Mouse (Mus musculus) heart, postnatal 25 days (tissue): ENCODE results near the gene Naaa. TPM values are rescaled to one million over a fixed set of nuclear protein-coding genes. Genes with fewer than 3 reads are reported as not detected.

ENCODE experiments used
- DNase-seq: peaks from one replicate; pipeline ENCODE4 v3.0.0; 2022; ENCODE audit warnings: low spot score
- intact Hi-C: fragments of 180-260 bp; cut with DNase I; formaldehyde crosslinking; loops from one replicate; pipeline ENCODE4 v1.15.1; 2025
- total RNA-seq, 2 experiments: library from RNA; stranded (reverse); gene quantifications; 2 replicates each; pipeline ENCODE4 v1.2.3; 2021

Naaa gene
- total RNA-seq, 2 experiments from 2014 or later: 12.6 to 12.9 TPM

DNA sequence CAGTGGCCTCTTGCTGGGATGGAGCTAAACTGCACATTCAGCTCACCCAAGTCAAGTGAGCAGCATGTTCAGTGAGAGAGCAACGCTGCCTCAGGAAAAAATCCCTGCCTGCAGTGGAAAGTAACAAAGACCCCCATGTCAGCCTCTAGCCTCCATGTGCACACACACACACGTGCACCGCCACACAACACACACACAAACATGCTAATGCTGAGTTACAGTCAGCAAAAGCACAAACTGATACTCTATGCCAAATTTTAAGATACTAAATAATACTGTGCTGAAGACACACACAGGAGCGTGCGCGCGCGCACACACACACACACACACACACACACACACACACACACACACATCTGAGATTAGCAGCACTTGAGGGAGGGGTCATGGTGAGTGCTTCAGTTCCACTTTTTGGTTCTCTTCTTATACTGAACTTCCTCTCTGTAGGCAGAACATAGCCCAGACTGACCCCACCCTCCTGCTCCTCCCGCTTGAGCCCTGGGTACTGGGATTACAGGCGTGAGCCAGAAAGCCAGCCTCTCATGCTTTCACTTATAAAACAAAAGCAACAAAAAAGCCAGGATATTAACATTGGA, 1.1 kb upstream of the Naaa start:
- intact Hi-C loops: no loop called here
- DNase-seq: no peak

DNA sequence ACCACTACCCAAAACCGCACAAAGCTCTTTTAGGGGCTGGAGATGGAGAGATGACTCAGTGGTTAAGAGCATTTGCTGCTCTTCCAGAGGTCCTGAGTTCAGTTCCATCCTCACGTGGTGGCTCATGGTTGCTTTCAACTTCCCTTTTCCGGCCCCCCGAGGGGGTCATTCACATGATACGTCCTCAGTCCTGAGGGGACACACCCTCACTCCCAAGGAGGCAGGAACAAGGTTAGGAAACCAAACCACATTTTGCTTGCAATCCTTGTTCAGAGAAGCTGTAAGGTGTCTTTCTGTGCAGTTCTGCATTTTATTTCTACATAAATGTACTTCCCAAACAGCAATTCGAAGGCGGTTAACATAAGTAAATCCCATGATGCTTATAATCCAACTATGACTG, 7.5 kb downstream of the Naaa start:
- DNase-seq: no peak
- intact Hi-C loops: no loop called here

DNA sequence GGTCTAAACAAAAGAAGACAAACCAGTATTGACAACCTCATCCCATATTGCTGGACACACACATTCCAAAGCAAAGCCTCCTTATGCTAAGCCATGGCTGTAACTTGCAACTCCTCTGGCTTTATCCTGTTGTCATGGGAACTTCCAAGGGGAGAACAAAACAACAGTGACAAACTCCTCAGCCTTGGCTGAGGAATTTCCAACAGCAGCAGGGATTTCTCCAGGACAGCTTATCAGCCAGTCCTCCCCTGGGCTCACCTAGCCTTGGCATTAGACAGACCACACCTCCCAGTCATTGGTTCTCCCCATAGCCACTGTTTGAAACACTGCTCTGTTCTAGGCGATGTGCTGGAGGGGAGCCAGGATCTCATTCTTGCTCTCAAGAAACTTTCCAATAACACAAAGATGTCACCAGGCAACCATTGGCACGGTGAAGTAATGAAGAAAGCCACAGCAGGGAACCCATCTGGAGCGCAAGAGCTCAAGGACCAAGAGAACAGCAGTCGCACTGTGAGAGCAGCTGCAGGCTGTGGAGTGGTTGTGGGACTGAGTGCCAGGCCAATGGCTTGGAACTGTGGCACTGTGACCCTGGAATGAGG, 14.1 kb downstream of the Naaa start:
- intact Hi-C loops: no loop called here
- DNase-seq: peak; percentile 63

DNA sequence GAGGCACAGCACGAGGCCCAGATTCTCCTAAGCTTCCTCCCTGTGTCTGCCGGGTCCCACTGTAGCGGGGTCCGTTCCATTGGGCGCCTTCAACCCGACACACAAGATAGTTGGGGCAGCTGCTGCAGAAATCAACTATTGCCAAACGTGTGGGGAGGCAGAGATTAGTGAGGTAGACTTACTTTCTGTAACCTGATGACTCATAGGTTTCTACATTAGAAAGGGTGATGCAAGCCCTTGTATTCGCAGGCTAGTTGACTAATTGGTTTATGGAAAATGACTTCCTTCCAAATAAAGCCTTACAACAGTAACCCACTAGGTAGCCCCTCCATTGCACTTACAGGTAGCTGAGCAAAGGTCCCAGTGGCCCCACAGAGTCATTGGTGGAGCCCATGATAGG, 15.3 kb downstream of the Naaa start:
- intact Hi-C loops: no loop called here
- DNase-seq: no peak

DNA sequence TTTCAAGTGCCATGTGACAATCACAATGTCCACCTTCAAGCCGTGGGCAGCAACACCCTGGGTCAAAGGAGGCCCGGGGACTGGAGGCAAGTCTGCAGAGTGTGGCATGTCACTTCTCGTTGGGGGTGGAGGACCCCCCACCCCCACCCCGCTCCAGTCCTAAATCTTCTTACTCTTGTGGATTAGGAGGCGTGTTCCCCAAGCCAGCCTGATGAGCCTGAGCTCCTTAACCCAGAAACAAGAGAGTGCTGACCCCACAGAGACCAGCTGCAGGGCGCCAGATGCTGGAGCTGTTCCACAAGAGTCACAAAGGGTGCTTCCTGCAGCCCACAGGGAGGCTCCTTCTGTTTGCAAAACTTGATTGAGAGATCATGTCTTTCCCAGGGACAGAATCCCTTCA, 21.8 kb downstream of the Naaa start, which contains the start of gene Ppef2:
Gene Ppef2, minus strand, starts transcription at position 61 of the 400 bp plus-strand sequence.
- no peak for DNase-seq
- intact Hi-C loops: no loop called here

DNA sequence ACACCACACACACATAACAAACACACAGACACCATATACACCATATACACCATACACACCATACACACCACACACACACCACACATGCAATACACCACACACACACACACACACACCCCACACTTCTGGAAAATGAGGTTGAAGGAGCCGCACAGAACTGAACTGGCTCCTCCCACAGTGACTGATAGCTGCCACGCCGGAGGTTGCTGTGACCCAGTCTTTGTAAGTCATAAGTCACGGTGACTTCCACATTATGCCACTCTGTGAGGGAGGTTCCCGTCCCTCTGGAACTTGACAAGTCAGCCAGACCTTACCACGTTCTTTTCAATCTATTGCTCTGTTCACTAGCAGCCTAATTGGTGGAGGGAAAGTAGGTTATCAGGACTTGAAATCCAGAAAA, 23.5 kb downstream of the Naaa start:
- intact Hi-C loops: no loop called here
- no peak for DNase-seq

DNA sequence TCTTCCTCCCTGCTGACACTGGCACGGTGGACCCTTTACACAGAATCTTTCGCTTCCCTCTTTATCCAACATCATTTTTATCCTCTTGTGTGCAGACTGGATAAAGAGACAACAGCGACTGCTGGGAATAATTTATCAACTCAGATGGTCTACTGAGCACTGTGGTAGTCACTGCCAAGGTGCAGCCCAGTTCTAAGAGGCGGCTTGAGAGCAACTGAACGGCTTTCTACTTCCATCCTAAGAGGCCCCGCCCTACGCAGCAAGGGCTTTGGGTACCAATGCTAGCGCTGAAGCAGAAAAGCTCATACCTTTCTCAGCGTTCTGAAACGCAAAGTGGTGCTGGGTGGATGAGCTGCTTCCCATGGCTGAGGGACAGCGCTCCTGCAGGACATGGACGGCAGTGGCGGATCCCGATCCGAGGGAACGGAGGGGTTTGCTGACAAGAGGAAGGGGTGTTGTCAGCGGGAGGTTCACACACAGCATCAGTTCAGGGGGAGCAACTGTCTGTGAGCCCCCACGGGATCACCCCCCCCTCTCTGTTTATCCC, 25.1 kb downstream of the Naaa start:
- intact Hi-C loops: no loop called here
- no peak for DNase-seq

DNA sequence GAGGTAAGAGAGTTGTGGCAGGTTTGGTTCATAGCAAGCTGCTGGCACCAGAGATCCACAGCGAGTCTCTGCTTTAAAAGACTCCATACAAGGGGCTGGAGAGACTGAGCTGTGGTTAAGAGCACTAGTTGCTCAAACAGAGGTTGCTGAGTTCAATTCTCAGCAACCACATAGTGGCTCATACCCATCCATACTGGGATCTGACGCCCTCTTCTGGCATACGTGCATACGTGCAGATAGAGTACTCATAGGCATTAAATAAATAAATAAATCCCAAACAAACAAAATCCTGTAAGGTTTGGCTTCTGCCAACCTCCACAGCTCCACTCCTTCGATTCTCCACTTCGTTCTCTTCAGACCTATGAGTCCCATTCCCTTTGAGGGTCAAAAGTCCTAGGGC, 25.9 kb downstream of the Naaa start:
- DNase-seq: no peak
- intact Hi-C loops: no loop called here

DNA sequence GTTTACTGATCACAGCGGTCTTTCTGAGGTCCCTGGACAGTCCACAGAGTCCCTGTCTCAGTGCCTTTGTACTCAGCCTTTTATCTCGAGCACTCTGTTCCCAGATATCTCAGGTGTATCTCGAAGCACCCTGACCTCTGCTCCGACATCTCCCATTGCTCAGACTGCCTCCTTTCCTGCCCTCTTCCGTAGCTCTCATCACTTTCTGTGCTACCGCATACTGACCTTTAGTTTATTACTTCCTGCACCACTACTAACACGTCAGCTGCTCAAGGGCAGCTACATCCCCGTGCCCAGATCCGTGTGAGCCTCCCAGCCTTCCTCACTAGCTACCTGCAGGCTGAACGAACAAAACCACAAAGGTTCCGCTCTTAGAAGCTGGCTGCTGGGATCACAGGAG, 29.4 kb downstream of the Naaa start:
- no peak for DNase-seq
- intact Hi-C loops: loop anchor here (10.0 kb wide), 1 partner anchor 784 kb away; no protein-coding TSS in a partner anchor

DNA sequence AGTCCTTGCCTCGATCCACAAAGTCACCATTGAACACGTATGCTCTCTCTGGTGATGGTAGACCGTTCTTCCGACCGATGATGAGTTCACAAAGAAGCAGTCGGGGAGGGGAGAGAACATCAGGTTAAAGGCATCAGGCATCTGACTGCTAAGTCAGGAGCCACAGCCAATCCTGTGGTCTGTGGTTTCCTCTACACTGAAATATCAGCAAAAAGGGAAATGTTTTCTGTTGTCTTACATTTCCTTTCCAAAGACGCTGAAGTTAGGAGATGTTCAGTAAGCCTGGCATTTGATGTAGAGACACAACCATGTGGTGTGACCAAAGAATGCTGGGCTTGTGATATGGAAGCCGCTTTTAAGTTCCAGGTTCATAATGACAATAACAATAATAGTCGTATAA, 32.5 kb downstream of the Naaa start:
- intact Hi-C loops: loop anchor here (10.0 kb wide), 1 partner anchor 781 kb away; no protein-coding TSS in a partner anchor
- DNase-seq: no peak

DNA sequence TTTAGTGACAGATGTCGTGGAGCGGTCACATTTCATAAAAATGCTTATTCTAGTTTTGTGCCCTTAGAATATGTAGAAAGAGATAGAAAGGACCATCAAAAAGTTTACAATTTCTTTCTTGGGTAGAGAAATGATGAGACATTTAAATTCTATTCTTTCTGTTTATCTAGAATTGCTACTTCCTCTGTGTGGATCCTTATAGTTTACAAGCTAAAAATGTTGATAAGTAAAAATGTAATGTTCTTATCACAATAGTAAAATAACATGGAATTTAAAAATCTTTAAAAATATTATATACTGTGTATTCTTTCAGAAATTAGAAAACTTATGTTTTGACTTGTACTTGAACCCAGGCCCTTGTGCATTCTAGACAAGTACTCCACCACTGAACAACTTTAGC, 33.1 kb downstream of the Naaa start:
- intact Hi-C loops: loop anchor here (10.0 kb wide), 1 partner anchor 780 kb away; no protein-coding TSS in a partner anchor
- DNase-seq: no peak

DNA sequence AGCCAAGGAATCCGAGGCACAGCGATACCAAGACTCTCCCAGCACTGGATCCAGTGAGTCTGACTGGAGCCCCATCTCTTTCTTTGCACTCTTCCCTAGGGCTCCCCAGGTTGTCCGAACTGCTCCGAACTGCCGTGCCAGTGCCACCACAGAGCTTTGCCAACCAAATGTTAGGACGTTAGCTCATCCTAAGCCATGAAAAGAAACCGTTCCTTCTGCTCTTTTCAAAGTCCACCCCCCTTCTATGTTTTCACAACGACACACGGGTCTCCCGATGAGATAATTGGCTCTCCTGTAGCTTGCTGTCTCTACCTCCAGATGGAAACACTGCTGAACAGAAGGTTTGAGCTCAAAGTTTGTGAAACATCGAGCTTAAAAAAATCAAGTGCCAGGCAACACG, 37.2 kb downstream of the Naaa start:
- no peak for DNase-seq
- intact Hi-C loops: loop anchor here (10.0 kb wide), 1 partner anchor 776 kb away; no protein-coding TSS in a partner anchor

DNA sequence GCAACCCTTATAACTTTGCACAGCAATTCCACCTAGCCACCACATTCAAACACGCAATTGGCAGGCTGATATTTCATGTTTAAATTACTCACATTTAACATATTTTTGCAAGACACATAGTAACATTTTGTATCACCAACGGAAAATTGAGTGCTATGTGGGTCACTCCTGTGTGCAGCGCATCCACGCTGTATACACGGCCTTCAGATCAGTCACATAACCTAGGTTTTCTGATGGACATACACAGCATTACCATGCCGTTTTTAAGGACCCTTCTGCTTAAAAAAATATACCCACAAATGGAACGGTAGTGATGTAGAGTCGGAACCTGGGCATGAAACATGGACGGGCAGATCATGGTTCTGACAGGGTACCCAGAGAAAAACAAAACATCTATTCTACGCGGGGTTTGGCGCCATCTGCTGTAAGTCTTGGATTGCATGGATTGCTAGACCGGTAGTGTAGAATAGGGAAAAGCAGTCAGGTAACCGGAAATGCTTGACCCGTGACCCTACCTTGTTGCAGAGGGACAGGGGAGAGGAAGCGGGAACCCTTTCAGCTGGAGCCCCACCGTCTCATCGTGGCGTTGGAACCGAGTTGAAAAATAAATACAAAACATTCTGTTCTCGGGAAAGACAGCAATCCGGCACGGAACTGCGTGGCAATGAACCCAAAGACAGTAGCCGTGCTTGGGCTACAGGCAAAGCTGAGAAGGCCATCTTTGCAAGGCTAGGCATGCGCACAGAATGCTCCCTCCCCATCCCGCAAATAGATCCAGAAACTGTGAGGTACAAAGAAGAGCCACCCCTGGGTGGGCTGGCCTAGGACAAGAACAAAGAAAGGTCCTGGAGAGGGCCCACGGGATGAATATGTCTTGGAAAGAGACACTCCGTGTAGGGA, 38.4 kb downstream of the Naaa start:
- DNase-seq: no peak
- intact Hi-C loops: loop anchor here (2.0 to 10.0 kb wide), 2 partner anchors 45 to 775 kb away; no protein-coding TSS in a partner anchor

DNA sequence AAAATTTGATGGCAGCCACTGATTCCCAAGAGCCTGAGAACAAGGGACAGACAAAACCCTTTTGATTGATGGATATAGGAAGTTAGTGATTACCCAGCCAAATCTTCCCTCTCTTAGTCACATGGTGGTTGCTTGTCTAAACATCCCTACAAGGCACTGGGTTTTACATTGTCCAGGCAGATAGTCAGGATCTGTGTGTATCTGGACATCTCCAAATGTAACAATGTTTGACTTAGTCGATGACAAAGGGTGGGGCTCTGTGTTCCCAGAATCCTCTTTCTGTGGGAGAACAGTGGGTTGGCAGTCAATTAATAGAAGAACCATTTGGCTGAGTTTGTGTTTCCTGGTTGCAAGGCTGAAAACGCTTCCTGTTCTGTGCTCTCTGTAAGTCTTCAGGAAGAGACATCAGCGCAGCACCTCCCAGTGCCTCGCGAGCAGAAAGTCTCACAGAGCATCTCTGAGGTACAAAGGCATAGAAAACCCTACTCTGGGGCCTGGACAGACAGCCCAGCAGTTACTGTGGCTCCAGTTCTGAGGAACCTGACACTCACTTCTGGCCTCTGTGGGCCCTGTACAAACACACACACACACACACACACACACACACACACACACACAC, 42.9 kb downstream of the Naaa start:
- intact Hi-C loops: no loop called here
- no peak for DNase-seq

DNA sequence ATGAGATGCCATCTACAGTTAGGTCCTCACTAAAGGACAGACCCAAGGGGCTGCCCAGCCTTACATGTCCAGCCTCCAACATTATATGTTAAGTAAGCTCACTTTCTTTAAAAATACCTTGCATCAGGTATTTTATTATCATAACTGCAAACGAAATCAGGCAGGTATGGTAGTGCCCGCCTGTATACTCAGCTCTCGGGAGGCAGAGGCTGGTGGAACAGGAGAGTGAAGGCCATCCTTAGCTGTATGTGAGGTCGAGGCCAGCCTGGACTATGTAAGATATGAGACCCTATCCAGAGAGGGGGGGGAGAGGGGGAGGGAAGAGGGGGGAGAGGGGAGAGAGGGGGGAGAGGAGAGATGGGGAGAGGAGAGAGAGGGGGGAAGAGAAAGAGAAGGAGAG, 44.6 kb downstream of the Naaa start:
- intact Hi-C loops: no loop called here
- DNase-seq: no peak

DNA sequence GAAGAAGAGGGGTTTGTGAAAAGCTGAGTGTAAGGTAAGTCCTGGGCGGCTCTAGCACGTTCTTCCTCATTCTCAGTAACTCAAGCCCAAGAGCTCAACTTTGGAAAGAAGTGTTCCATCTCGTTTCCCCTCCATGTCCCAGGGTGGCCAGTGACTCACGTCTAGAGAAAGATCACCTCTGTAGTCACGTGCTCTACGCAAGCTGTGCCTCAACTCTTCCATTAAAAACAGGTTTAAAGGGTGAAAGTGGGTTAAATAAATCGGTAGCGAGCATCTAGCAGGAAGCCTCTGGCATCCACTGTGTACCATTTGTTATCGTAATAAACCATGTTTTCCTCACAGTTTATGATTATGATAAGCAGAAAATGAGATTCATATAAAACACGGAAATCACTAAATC, 46.1 kb downstream of the Naaa start:
- DNase-seq: no peak
- intact Hi-C loops: no loop called here

DNA sequence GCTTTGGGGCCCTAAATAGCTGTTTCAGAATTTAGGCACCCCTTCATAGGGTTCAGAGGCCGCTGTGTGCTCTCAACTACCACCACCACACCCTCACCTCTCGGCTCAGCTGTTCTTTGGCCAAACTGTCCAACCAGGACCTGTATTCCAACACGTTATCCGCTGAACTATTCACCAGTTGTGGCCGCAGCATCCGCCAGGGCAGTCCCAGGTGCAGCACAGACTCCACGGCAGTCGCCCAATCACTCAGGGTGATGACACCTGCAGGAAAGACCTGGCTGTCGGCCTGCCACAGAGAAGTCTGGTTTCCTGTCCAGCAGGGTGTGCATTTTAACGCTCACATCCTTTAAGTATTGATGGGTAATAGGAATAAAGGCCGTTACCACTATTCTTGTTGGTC, 47.7 kb downstream of the Naaa start:
- DNase-seq: no peak
- intact Hi-C loops: no loop called here

DNA sequence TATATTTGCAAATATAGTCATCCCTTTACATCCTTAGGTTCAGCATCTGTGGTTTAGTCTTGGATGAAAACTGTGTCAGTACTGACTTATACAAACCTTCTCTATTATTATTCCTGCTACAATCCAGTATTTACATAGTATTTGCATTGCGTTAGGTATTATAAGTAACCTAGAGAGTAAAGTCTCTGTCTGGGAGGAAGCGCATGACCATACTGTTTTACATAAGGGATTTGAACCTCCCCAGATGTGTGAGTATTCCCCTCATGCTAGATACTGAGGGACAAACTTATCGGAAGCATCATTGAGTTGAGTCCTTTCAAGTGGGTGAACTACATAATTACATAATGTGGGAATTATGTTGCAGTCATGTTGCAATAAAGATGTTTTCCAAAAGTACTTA, 48.5 kb downstream of the Naaa start:
- DNase-seq: no peak
- intact Hi-C loops: no loop called here

DNA sequence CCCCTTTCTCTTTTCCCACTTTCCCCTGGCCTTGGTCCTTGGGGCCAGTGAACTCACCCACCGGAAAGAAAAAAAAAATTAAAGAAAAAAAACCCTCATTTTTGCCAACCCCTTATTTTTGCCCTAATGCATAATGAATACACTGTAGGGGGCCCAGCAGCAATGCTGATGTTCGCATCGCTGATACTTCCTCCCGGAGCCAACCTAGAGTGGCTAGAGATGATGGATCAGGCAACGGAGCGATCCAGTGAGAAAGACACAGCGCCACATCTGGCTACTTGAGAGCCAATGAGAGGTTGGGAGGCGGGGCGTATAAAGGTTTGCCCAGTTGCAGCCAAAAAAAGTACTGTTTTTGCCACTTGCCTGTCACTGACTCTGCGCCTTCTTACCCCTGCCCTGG, 49.2 kb downstream of the Naaa start:
- intact Hi-C loops: no loop called here
- DNase-seq: no peak

DNA sequence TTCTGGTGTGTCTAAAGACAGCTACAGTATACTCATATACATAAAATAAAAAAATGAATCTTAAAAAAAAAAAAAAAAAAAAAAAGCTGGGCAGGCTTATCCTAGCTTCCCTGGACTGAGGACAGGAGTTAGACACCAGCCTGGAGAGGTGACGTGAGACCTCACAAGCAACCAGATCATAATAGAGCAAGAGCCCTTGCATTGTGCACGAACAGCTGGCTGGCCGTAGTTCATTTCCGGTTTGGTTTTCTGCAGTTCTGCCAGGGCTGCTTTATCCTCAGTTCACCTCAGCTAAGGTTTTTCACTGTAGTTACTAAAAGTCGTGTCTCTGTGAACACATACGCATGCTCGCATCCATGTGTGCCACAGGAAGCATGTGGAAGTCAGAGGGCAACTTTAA, 50.2 kb downstream of the Naaa start:
- intact Hi-C loops: no loop called here
- no peak for DNase-seq
